Mouse (Mus musculus): Measurements from ENCODE around the gene Alkbh6. TPM values are rescaled to one million over a fixed set of nuclear protein-coding genes. Genes with fewer than 3 reads are reported as not detected.

Alkbh6 gene
- polyA plus RNA-seq, 2 experiments, result 79.7 to 124 TPM

- no peak for TF ChIP-seq POLR2A (IDR thresholded peaks at IDR 0.05; ENCODE audit: borderline replicate concordance, extremely low read depth, insufficient read depth, insufficient read length)
- no peaks in the 10 kb centered on the region for H3K27me3 ChIP-seq (ENCODE audit: control insufficient read depth, insufficient read depth, low read length)
- peaks cover 36% of the 10 kb centered on the region for H3K36me3 ChIP-seq (ENCODE audit: control insufficient read depth, insufficient read depth, low read length)
- no peaks in the 10 kb centered on the region for H3K9me3 ChIP-seq (ENCODE audit: control insufficient read depth, low read length)
- peaks cover 9% of the 10 kb centered on the region for H3K4me1 ChIP-seq (ENCODE audit: control insufficient read depth, insufficient read depth, low read length)
- peak overlapping the region; percentile 44 for H3K9ac ChIP-seq (ENCODE audit: low read depth, low read length, severe bottlenecking)
- WGBS, result 70% methylated on average over 13 of the region's 13 CpGs
- peak overlapping the region; percentile 52 for H3K4me2 ChIP-seq (replicated peaks; ENCODE audit: low read depth, low read length, severe bottlenecking)
- H3K4me3 ChIP-seq (replicated peaks; ENCODE audit: low read length), result peak overlapping the region; percentile 45
- ATAC-seq (ENCODE audit: low FRiP score, low read depth) (no peak), DNase-seq (ENCODE audit: low spot score) (no peak)
- no peak overlapping the region for H3K27ac ChIP-seq (replicated peaks; ENCODE audit: low read depth, low read length)
Observed at GRCm38 (mm10) chr7:30315559-30316529, 7.3 kb downstream of the Alkbh6 start.

GRCm38 (mm10) chr7:30318142-30318541, 9.6 kb downstream of the Alkbh6 start:
- DNase-seq (ENCODE audit: low spot score), result no peak
- H3K9ac ChIP-seq (ENCODE audit: low read depth, low read length, severe bottlenecking), result no peak overlapping the region
- H3K4me3 ChIP-seq (replicated peaks; ENCODE audit: low read length), result no peak overlapping the region
- peaks cover 19% of the 10 kb centered on the region for H3K36me3 ChIP-seq (ENCODE audit: control insufficient read depth, insufficient read depth, low read length)
- 90% methylated on average over 3 of the region's 3 CpGs for WGBS
- H3K4me1 ChIP-seq (ENCODE audit: control insufficient read depth, insufficient read depth, low read length), result peaks cover 18% of the 10 kb centered on the region
- no peak for ATAC-seq (ENCODE audit: low FRiP score, low read depth)
- H3K9me3 ChIP-seq (ENCODE audit: control insufficient read depth, low read length), result no peaks in the 10 kb centered on the region
- no peak overlapping the region for H3K4me2 ChIP-seq (replicated peaks; ENCODE audit: low read depth, low read length, severe bottlenecking)
- no peak overlapping the region for H3K27ac ChIP-seq (replicated peaks; ENCODE audit: low read depth, low read length)
- no peaks in the 10 kb centered on the region for H3K27me3 ChIP-seq (ENCODE audit: control insufficient read depth, insufficient read depth, low read length)
- no peak for TF ChIP-seq POLR2A (IDR thresholded peaks at IDR 0.05; ENCODE audit: borderline replicate concordance, extremely low read depth, insufficient read depth, insufficient read length)

DNA sequence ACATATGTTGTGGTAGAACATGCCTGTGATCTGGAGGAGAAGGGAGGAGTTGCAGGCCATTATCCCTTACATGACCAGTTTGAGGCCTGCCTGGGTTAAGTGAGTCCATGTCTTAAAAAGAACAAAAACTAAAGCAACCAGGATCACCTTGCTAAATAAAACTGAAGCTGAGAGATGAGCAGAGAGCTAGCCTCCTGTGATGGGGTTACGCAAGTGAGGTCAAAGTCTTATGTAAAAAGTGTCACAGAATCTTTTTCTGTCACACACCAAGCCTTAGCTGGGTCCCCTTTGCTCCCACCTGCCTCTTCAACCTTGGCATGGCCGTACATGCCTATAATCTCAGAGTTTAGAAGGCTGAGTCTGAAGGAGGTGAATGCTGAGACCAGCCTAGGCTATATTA, 12.4 kb downstream of the Alkbh6 start:
- no peak for TF ChIP-seq POLR2A (IDR thresholded peaks at IDR 0.05; ENCODE audit: borderline replicate concordance, extremely low read depth, insufficient read depth, insufficient read length)
- peaks cover 10% of the 10 kb centered on the region for H3K4me1 ChIP-seq (ENCODE audit: control insufficient read depth, insufficient read depth, low read length)
- no peaks in the 10 kb centered on the region for H3K9me3 ChIP-seq (ENCODE audit: control insufficient read depth, low read length)
- WGBS, result 81% methylated on average over 2 of the region's 2 CpGs
- H3K27me3 ChIP-seq (ENCODE audit: control insufficient read depth, insufficient read depth, low read length), result no peaks in the 10 kb centered on the region
- peaks cover 19% of the 10 kb centered on the region for H3K36me3 ChIP-seq (ENCODE audit: control insufficient read depth, insufficient read depth, low read length)
- DNase-seq (ENCODE audit: low spot score) (no peak), ATAC-seq (ENCODE audit: low FRiP score, low read depth) (no peak)
- H3K27ac ChIP-seq (replicated peaks; ENCODE audit: low read depth, low read length), result no peak overlapping the region
- H3K4me3 ChIP-seq (replicated peaks; ENCODE audit: low read length), result peak overlapping the region; percentile 82
- H3K9ac ChIP-seq (ENCODE audit: low read depth, low read length, severe bottlenecking), result no peak overlapping the region
- H3K4me2 ChIP-seq (replicated peaks; ENCODE audit: low read depth, low read length, severe bottlenecking), result peak overlapping the region; percentile 79

- no peak for TF ChIP-seq POLR2A (IDR thresholded peaks at IDR 0.05; ENCODE audit: borderline replicate concordance, extremely low read depth, insufficient read depth, insufficient read length)
Observed at GRCm38 (mm10) chr7:30321539-30322284, 13.2 kb downstream of the Alkbh6 start, which contains the start of gene E130208F15Rik. TSS of gene E130208F15Rik (plus strand) at chr7:30321740.

DNA sequence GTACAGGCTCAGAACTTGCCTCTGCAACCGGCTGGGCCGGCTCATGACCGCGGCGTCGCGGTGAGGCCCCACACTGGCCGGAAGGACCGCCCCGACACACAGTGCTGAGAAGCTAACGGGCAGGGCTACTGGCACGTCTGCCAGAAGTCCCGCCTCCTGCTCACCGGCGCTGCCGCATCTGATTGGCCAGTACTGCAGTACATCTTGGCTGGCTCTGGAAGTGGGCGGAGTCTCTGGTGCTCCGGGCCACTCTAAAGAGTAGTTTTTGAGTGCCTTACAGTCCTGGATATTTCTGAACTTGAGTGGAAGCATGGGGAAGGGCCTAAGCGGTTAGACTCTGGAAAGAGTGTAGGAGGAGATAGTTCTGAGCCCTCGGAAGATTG, 13.8 kb downstream of the Alkbh6 start:
- peak; percentile 99 for ATAC-seq (ENCODE audit: low FRiP score, low read depth)
- H3K9me3 ChIP-seq (ENCODE audit: control insufficient read depth, low read length), result no peaks in the 10 kb centered on the region
- peaks cover 11% of the 10 kb centered on the region for H3K36me3 ChIP-seq (ENCODE audit: control insufficient read depth, insufficient read depth, low read length)
- 1% methylated on average over 20 of the region's 20 CpGs for WGBS
- H3K4me3 ChIP-seq (replicated peaks; ENCODE audit: low read length), result peak overlapping the region; percentile 82
- H3K9ac ChIP-seq (ENCODE audit: low read depth, low read length, severe bottlenecking), result peak overlapping the region; percentile 85
- DNase-seq (ENCODE audit: low spot score), result peak; percentile 99
- peak overlapping the region; percentile 79 for H3K27ac ChIP-seq (replicated peaks; ENCODE audit: low read depth, low read length)
- H3K27me3 ChIP-seq (ENCODE audit: control insufficient read depth, insufficient read depth, low read length), result no peaks in the 10 kb centered on the region
- peak; percentile 68; the same call in 1 of the 2 replicates for TF ChIP-seq POLR2A (IDR thresholded peaks at IDR 0.05; ENCODE audit: borderline replicate concordance, extremely low read depth, insufficient read depth, insufficient read length)
- peak overlapping the region; percentile 79 for H3K4me2 ChIP-seq (replicated peaks; ENCODE audit: low read depth, low read length, severe bottlenecking)
- H3K4me1 ChIP-seq (ENCODE audit: control insufficient read depth, insufficient read depth, low read length), result peaks cover 10% of the 10 kb centered on the region

More at GRCm38 (mm10) chr7:30321539-30322284, 13.2 kb downstream of the Alkbh6 start, which contains the start of gene E130208F15Rik:
- Histone ChIP-seq H3K4me1 (ENCODE audit: control insufficient read depth, insufficient read depth, low read length) (peaks cover 10% of the 10 kb centered on the region), H3K9ac (ENCODE audit: low read depth, low read length, severe bottlenecking) (peak within 1 kb of the TSS; percentile 85), H3K9me3 (ENCODE audit: control insufficient read depth, low read length) (no peaks in the 10 kb centered on the region), H3K27me3 (ENCODE audit: control insufficient read depth, insufficient read depth, low read length) (no peaks in the 10 kb centered on the region), H3K36me3 (ENCODE audit: control insufficient read depth, insufficient read depth, low read length) (peaks cover 16% of the 10 kb centered on the region), H3K4me2 (replicated peaks; ENCODE audit: low read depth, low read length, severe bottlenecking) (peak within 1 kb of the TSS; percentile 79), H3K4me3 (replicated peaks; ENCODE audit: low read length) (peak within 1 kb of the TSS; percentile 82), H3K27ac (replicated peaks; ENCODE audit: low read depth, low read length) (peak within 1 kb of the TSS; percentile 79)
- under 1% methylated on average over 63 of the region's 63 CpGs for WGBS
- ATAC-seq (ENCODE audit: low FRiP score, low read depth), result peak; percentile 56
- DNase-seq (ENCODE audit: low spot score), result peak; percentile 78
